8 mouse cellular contexts compared by ENCODE assay signal in genomic region chr7:143696140-143696539, GRCm38 (mm10). TPM values are rescaled to one million over a fixed set of nuclear protein-coding genes. Genes with fewer than 3 reads are reported as not detected.
DNase-seq lines count a peak whose midpoint lies in the region; ATAC-seq and TF ChIP-seq lines count a peak whose summit lies in the region.

No protein-coding gene starts in this region.

- H3K36me3 ChIP-seq in heart, adult 2 months (ENCODE audit: control insufficient read depth, insufficient read depth, low read length), result no peaks in the 10 kb centered on the region
- H3K36me3 ChIP-seq in heart, embryonic 10.5 days, result peaks cover 76% of the 10 kb centered on the region
- peaks cover 88% of the 10 kb centered on the region for H3K36me3 ChIP-seq in neural tube, embryonic 15.5 days

- peaks cover 1% of the 10 kb centered on the region; the same call in 1 of the 2 replicates for H3K4me1 ChIP-seq in heart, adult 2 months (ENCODE audit: control insufficient read depth, insufficient read depth, low read length)
- 0 out of 2 replicates have a peak, but pooled peaks cover 5% of the 10 kb centered on the region for H3K4me1 ChIP-seq in heart, embryonic 10.5 days
- no peaks in the 10 kb centered on the region for H3K4me1 ChIP-seq in neural tube, embryonic 15.5 days

- no peak for TF ChIP-seq EP300 in heart, adult 2 months (IDR thresholded peaks at IDR 0.05; ENCODE audit: insufficient read depth, low read depth, low read length)

- no peak overlapping the region for H3K4me3 ChIP-seq in heart, adult 2 months
- no peak overlapping the region for H3K4me3 ChIP-seq in heart, embryonic 10.5 days
- no peak overlapping the region for H3K4me3 ChIP-seq in neural tube, embryonic 15.5 days (replicated peaks)

- H3K9ac ChIP-seq in heart, adult 2 months (ENCODE audit: low read depth, low read length), result no peak overlapping the region
- H3K9ac ChIP-seq in neural tube, embryonic 15.5 days (replicated peaks), result no peak overlapping the region

- no peaks in the 10 kb centered on the region for H3K9me3 ChIP-seq in heart, embryonic 10.5 days
- no peaks in the 10 kb centered on the region for H3K9me3 ChIP-seq in neural tube, embryonic 15.5 days (replicated peaks)

- no peaks in the 10 kb centered on the region for H3K79me2 ChIP-seq in heart, adult 2 months (replicated peaks; ENCODE audit: control insufficient read depth, insufficient read depth, low read length)

- peak in 1 of 2 experiments; percentile 24 for DNase-seq in heart, adult 2 months
- no peak for DNase-seq in heart, embryonic 10.5 days (ENCODE audit: low spot score)
- DNase-seq in urinary bladder, postnatal 14 days (ENCODE audit: low spot score), result peak; percentile 49
- DNase-seq in urinary bladder, postnatal 25 days (ENCODE audit: low spot score), result no peak
- peak; percentile 36 for DNase-seq in forelimb bud, embryonic 11.5 days (ENCODE audit: low read depth, low spot score)
- DNase-seq in naive thymus-derived CD4-positive, alpha-beta T cell, adult 2 months (ENCODE audit: low read depth), result peak; percentile 83
- DNase-seq in ovary, postnatal 36 days (ENCODE audit: low spot score), result no peak

- TF ChIP-seq CTCF in heart, adult 2 months (IDR thresholded peaks at IDR 0.05), result peak; percentile 84

- H3K4me2 ChIP-seq in neural tube, embryonic 15.5 days, result no peak overlapping the region

- WGBS in heart, adult 2 months, result 82% methylated on average over 2 of the region's 2 CpGs
- whole genome bisulfite sequencing in heart, embryonic 10.5 days, result 55% methylated on average over 2 of the region's 2 CpGs
- 66% methylated on average over 2 of the region's 2 CpGs for WGBS in neural tube, embryonic 15.5 days

- no peaks in the 10 kb centered on the region for H3K27me3 ChIP-seq in heart, adult 2 months (ENCODE audit: control insufficient read depth, insufficient read depth, low read length)
- H3K27me3 ChIP-seq in heart, embryonic 10.5 days (ENCODE audit: insufficient read depth, poor library complexity, severe bottlenecking), result 0 out of 2 replicates have a peak, but pooled peaks cover 2% of the 10 kb centered on the region
- no peaks in the 10 kb centered on the region for H3K27me3 ChIP-seq in neural tube, embryonic 15.5 days (replicated peaks)

- intact Hi-C loops in heart, adult 2 months (cut with DNase I), result loop anchor here (1.0 to 5.0 kb wide), 2 partner anchors 94 to 112 kb away; partner anchors contain the start of gene Cars

- no peak for TF ChIP-seq POLR2A in heart, adult 2 months (IDR thresholded peaks at IDR 0.05; ENCODE audit: insufficient read depth, low read depth, low read length)

- no peak overlapping the region for H3K27ac ChIP-seq in heart, adult 2 months
- H3K27ac ChIP-seq in heart, embryonic 10.5 days, result no peak overlapping the region
- no peak overlapping the region for H3K27ac ChIP-seq in neural tube, embryonic 15.5 days (replicated peaks)

- ATAC-seq in neural tube, embryonic 15.5 days (ENCODE audit: low FRiP score), result no peak

RNA-seq across cellular contexts. Expression of gene Tnfrsf23, which starts 10.5 kb away (rescaled TPM):
- total RNA-seq in heart, adult 2 months (2021), result 1 to 10 TPM; 2.4 to 2.8 TPM
- polyA plus RNA-seq in heart, adult 2 months (2012; rRNA removed), result 3.2 and 5.1 TPM in 2 replicates
- polyA plus RNA-seq in heart, embryonic 10.5 days (2016; fragmentation: Nextera tagmentation; extraction: Ambion mirVana), result 1.2 TPM in 2 replicates
- polyA plus RNA-seq in neural tube, embryonic 15.5 days (2015; fragmentation: Nextera tagmentation; extraction: Ambion mirVana), result 0.93 and 1.4 TPM in 2 replicates

RNA-seq across cellular contexts. Expression of gene Tnfrsf22, which starts 46.7 kb away (rescaled TPM):
- total RNA-seq in heart, adult 2 months (2021), result 1 to 10 TPM; 1.4 to 2.3 TPM
- 3.2 and 5.6 TPM in 2 replicates for polyA plus RNA-seq in heart, adult 2 months (2012; rRNA removed)
- 2.6 and 2.9 TPM in 2 replicates for polyA plus RNA-seq in heart, embryonic 10.5 days (2016; fragmentation: Nextera tagmentation; extraction: Ambion mirVana)
- polyA plus RNA-seq in neural tube, embryonic 15.5 days (2015; fragmentation: Nextera tagmentation; extraction: Ambion mirVana), result 3.9 and 5.3 TPM in 2 replicates

Comparison
In these comparisons a context has a peak if more than half of its experiments do, and no peak if none do; other contexts are left out.
1. DNase-seq: peak in urinary bladder, postnatal 14 days (single experiment), forelimb bud, embryonic 11.5 days (single experiment) and naive thymus-derived CD4-positive, alpha-beta T cell, adult 2 months (single experiment); none in heart, embryonic 10.5 days (single experiment), urinary bladder, postnatal 25 days (single experiment) and ovary, postnatal 36 days (single experiment).